Mouse (Mus musculus): ENCODE data around the gene Slc34a1. TPM values are rescaled to one million over a fixed set of nuclear protein-coding genes. Genes with fewer than 3 reads are reported as not detected.
A peak's percentile ranks its signal among the peaks of the same experiment; 100 is the strongest.

The Slc34a1 gene
- polyA plus RNA-seq, 1 experiment from 2014 or later, result not detected

DNA sequence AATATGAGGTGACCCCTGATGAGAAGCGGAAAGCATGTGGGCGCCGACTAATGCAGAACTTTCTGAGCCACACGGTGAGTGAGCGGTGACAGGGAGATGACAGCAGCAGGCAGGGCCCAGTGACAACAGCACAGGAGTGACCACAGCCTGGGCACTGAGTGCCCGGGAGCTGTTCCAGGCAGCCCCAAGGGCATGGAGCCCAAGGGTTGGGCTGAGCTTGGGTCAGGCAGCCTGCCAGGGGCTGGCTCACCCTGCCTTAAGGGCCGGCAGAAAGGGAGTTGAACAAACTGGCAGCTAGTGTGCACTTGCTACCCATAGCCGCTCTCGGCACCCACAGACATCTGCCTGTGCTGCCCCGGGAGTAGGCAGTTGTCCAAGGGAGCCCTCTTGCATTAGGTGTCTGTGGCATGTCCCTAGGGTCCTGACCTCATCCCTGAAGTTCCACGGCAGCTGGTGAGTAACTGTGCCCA lies 52.6 kb downstream of the Slc34a1 start:
- no peak for ATAC-seq (replicated peaks; ENCODE audit: insufficient number of reproducible peaks, low FRiP score, low TSS enrichment)
- Histone ChIP-seq H3K4me3 (ENCODE audit: low read depth, low read length) (no peak overlapping the region), H3K27me3 (ENCODE audit: control insufficient read depth, insufficient read depth, low read length) (no peaks in the 10 kb centered on the region), H3K27ac (ENCODE audit: low read depth, low read length) (no peak overlapping the region), H3K9me3 (replicated peaks; ENCODE audit: control insufficient read depth, low read length) (no peaks in the 10 kb centered on the region), H3K36me3 (ENCODE audit: control insufficient read depth, insufficient read depth, low read length) (peaks cover 39% of the 10 kb centered on the region), H3K4me1 (ENCODE audit: control insufficient read depth, insufficient read depth, low read length) (peaks cover 20% of the 10 kb centered on the region), H3K9ac (ENCODE audit: low read depth, low read length) (no peak overlapping the region), H3K4me2 (no peak overlapping the region)
- 85% methylated on average over 11 of the region's 11 CpGs for WGBS (ENCODE audit: insufficient replicate concordance)

- no peaks in the 10 kb centered on the region for H3K27me3 ChIP-seq (ENCODE audit: control insufficient read depth, insufficient read depth, low read length)
- peaks cover 15% of the 10 kb centered on the region for H3K4me1 ChIP-seq (ENCODE audit: control insufficient read depth, insufficient read depth, low read length)
- H3K9ac ChIP-seq (ENCODE audit: low read depth, low read length), result no peak overlapping the region
- no peak overlapping the region for H3K4me3 ChIP-seq (ENCODE audit: low read depth, low read length)
- peaks cover 41% of the 10 kb centered on the region for H3K36me3 ChIP-seq (ENCODE audit: control insufficient read depth, insufficient read depth, low read length)
- H3K4me2 ChIP-seq, result no peak overlapping the region
- no peaks in the 10 kb centered on the region for H3K9me3 ChIP-seq (replicated peaks; ENCODE audit: control insufficient read depth, low read length)
- WGBS (ENCODE audit: insufficient replicate concordance), result 87% methylated on average over 10 of the region's 10 CpGs
- H3K27ac ChIP-seq (ENCODE audit: low read depth, low read length), result no peak overlapping the region
- ATAC-seq (replicated peaks; ENCODE audit: insufficient number of reproducible peaks, low FRiP score, low TSS enrichment), result no peak
These were observed 53.3 kb downstream of the Slc34a1 start for GRCm38 (mm10) chr13:55451296-55451695.

DNA sequence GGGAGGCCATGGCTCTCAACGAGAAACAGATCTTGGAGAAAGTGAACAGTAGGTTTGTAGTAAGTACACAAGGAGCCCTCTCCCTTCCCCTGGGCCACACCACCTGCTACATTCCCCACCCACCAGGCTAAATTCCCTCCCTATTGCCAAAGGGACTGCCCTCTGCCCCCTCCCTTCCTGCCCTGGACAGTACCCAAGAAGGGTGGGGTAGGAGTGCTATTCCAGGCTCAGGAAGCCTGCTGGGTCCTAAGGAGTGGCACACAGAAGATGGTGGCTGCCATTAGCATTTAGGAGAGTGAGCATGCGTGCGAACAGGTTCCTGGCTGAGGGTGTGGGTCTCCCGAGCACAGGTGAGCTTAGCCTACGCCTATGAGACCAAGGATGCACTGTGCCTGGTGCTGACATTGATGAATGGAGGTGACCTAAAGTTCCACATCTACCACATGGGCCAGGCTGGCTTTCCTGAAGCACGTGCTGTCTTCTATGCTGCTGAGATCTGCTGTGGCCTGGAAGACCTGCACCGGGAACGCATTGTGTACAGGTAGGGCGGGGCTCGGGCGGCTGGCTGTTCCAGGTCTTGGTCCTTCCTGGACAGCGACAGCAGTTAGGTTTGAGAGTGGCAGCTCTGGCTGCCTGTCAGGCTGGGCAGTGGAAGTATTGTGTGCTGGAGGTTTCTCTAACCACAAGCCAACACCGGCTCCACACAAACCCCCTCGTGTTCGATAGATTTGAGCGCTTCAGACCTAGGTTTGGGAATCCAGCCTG lies 54.0 kb downstream of the Slc34a1 start:
- Histone ChIP-seq H3K27me3 (ENCODE audit: control insufficient read depth, insufficient read depth, low read length) (no peaks in the 10 kb centered on the region), H3K9me3 (replicated peaks; ENCODE audit: control insufficient read depth, low read length) (no peaks in the 10 kb centered on the region), H3K9ac (ENCODE audit: low read depth, low read length) (no peak overlapping the region), H3K4me3 (ENCODE audit: low read depth, low read length) (no peak overlapping the region), H3K4me2 (no peak overlapping the region), H3K27ac (ENCODE audit: low read depth, low read length) (no peak overlapping the region), H3K4me1 (ENCODE audit: control insufficient read depth, insufficient read depth, low read length) (peaks cover 9% of the 10 kb centered on the region), H3K36me3 (ENCODE audit: control insufficient read depth, insufficient read depth, low read length) (peaks cover 41% of the 10 kb centered on the region)
- 94% methylated on average over 16 of the region's 16 CpGs for WGBS (ENCODE audit: insufficient replicate concordance)
- no peak for ATAC-seq (replicated peaks; ENCODE audit: insufficient number of reproducible peaks, low FRiP score, low TSS enrichment)

DNA sequence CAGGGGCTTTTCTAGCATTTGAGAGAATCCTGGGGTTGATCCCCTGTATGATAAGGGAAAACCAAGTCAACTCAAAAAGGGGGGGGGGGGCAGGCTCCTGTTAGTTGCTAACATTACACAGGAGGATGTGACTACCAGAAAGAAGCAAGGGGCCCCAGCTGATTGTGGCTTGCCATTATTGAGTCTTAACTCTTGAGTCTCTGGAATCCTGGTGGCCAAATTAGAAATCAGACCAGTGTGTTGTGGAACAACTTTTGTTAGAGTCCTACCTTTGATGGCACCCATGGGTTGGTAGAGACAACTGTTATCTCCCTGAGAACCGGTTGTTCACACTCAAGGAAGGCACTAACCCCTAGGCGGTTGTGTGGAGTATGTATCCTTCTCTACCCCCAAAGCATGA lies 65.0 kb downstream of the Slc34a1 start:
- peaks cover 24% of the 10 kb centered on the region for H3K27me3 ChIP-seq (ENCODE audit: control insufficient read depth, insufficient read depth, low read length)
- H3K4me3 ChIP-seq (ENCODE audit: low read depth, low read length), result no peak overlapping the region
- peaks cover 9% of the 10 kb centered on the region; the same call in 1 of the 2 replicates for H3K4me1 ChIP-seq (ENCODE audit: control insufficient read depth, insufficient read depth, low read length)
- no peaks in the 10 kb centered on the region for H3K9me3 ChIP-seq (replicated peaks; ENCODE audit: control insufficient read depth, low read length)
- 44% methylated on average over 2 of the region's 2 CpGs for WGBS (ENCODE audit: insufficient replicate concordance)
- no peak overlapping the region for H3K4me2 ChIP-seq
- no peak overlapping the region for H3K9ac ChIP-seq (ENCODE audit: low read depth, low read length)
- H3K27ac ChIP-seq (ENCODE audit: low read depth, low read length), result no peak overlapping the region
- ATAC-seq (replicated peaks; ENCODE audit: insufficient number of reproducible peaks, low FRiP score, low TSS enrichment), result no peak
- peaks cover 16% of the 10 kb centered on the region for H3K36me3 ChIP-seq (ENCODE audit: control insufficient read depth, insufficient read depth, low read length)

DNA sequence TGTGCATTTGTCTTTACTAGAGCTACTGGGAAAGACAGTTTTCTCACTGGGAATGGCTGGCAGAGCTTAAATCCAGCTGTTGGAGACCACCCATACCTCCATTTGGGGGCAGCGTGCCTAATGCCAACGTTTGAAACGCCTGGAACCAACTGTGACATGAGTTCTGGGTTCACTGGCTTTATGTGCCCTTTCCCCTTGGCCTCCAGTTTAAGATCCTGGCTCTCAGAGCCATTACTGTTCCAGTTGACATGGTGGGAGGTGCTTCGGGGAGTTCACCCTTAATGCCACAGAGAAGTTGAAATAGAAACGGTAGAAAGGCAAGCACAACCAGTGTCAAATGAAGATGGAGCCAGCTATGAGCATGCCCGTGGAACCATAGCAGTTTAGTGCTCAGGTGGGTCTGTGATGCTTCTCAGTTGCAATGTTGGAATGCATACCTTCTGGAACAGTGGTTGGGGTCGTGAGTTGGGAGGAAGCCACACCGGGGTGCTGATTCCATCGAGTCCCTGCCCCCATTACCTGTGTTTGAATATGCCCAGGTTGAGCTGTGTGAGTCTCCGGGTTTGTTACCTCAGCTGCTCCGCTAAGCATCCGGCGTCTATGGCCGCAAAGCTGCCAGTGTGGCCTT lies 65.5 kb downstream of the Slc34a1 start:
- Histone ChIP-seq H3K4me1 (ENCODE audit: control insufficient read depth, insufficient read depth, low read length) (peaks cover 9% of the 10 kb centered on the region; the same call in 1 of the 2 replicates), H3K4me3 (ENCODE audit: low read depth, low read length) (peak overlapping the region; percentile 67), H3K9ac (ENCODE audit: low read depth, low read length) (peak overlapping the region; percentile 81), H3K27me3 (ENCODE audit: control insufficient read depth, insufficient read depth, low read length) (peaks cover 24% of the 10 kb centered on the region), H3K4me2 (peak overlapping the region; percentile 91), H3K27ac (ENCODE audit: low read depth, low read length) (no peak overlapping the region), H3K9me3 (replicated peaks; ENCODE audit: control insufficient read depth, low read length) (no peaks in the 10 kb centered on the region), H3K36me3 (ENCODE audit: control insufficient read depth, insufficient read depth, low read length) (peaks cover 14% of the 10 kb centered on the region)
- 16% methylated on average over 14 of the region's 14 CpGs for WGBS (ENCODE audit: insufficient replicate concordance)
- no peak for ATAC-seq (replicated peaks; ENCODE audit: insufficient number of reproducible peaks, low FRiP score, low TSS enrichment)

DNA sequence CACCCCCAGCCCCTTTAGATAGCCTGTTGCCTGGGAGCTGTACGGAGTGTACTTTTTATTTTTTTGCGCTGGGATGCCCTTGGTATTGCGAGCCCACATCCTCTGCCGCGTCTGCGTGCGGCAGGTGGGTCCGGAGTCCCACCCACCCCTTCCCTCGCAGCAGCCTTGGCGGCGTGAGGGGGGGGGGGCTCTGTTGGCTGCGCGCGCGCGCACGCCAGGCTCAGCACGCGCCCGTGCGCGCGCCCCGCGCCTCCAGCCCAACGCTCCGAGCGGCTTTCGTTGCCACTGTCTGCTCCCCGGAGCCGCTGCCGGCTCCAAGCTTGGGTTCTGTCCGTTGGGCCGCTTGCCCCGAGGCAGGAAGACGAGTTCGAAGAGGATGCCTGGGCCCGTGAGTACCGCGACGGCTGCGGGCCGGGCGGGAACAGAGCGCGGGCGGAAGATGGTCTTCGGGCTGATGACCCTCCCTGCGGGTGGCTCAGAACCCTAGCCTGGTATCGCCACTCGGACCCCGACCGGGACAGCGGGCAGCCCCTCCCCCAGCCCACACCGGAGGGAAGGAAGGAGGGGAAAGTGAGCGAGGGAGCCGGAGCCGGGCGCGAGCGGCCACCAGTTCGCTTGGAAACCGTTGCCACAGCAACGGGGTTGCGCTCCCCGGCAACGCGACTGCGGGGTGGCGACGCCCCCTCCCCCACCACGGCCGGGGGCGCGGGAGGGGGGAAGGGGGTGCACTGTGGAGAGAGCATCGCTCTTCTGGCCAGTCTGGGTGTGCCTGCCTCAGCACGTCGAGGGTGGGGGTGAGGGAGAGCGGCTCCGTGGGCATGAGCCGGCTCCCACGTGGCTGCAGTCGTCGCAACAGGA lies 66.3 kb downstream of the Slc34a1 start, which contains the start of gene Prr7:
Prr7 (plus strand) TSS at position 241 of the 858 bp plus-strand sequence.
- ATAC-seq (replicated peaks; ENCODE audit: insufficient number of reproducible peaks, low FRiP score, low TSS enrichment), result peak; percentile 32
- peaks cover 8% of the 10 kb centered on the region for H3K36me3 ChIP-seq (ENCODE audit: control insufficient read depth, insufficient read depth, low read length)
- under 1% methylated on average over 73 of the region's 84 CpGs for WGBS (ENCODE audit: insufficient replicate concordance)
- H3K27ac ChIP-seq (ENCODE audit: low read depth, low read length), result 0 out of 2 replicates have a peak within 1 kb of the TSS, but pooled peaks have one; percentile 38
- H3K9ac ChIP-seq (ENCODE audit: low read depth, low read length), result peak within 1 kb of the TSS; percentile 81
- peak within 1 kb of the TSS; percentile 67 for H3K4me3 ChIP-seq (ENCODE audit: low read depth, low read length)
- H3K9me3 ChIP-seq (replicated peaks; ENCODE audit: control insufficient read depth, low read length), result no peaks in the 10 kb centered on the region
- peak within 1 kb of the TSS; percentile 91 for H3K4me2 ChIP-seq
- H3K27me3 ChIP-seq (ENCODE audit: control insufficient read depth, insufficient read depth, low read length), result peaks cover 30% of the 10 kb centered on the region
- H3K4me1 ChIP-seq (ENCODE audit: control insufficient read depth, insufficient read depth, low read length), result peaks cover 9% of the 10 kb centered on the region; the same call in 1 of the 2 replicates

DNA sequence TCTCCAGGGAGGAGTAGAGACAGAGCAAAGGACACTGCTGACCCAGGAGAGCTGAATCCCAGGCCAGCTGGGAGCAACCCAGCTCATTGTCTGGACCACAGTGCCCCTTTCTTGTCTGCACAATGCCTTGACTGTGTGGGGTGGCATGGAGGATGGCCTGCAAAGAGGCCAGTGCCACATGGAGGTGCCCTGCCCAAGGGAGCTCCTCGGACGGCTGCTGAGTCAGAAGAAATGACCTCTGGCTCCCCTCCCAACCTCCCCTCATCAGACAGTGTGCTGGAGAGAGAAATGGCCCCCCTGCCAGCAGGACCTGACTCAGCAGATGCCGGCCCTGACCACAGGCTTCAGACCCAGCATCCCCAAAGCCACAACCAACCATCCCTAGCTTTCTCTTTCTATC lies 67.2 kb downstream of the Slc34a1 start:
- Histone ChIP-seq H3K27me3 (ENCODE audit: control insufficient read depth, insufficient read depth, low read length) (peaks cover 37% of the 10 kb centered on the region), H3K4me2 (peak overlapping the region; percentile 91), H3K4me1 (ENCODE audit: control insufficient read depth, insufficient read depth, low read length) (peaks cover 9% of the 10 kb centered on the region; the same call in 1 of the 2 replicates), H3K9me3 (replicated peaks; ENCODE audit: control insufficient read depth, low read length) (no peaks in the 10 kb centered on the region), H3K36me3 (ENCODE audit: control insufficient read depth, insufficient read depth, low read length) (no peaks in the 10 kb centered on the region; the same call in 1 of the 2 replicates), H3K27ac (ENCODE audit: low read depth, low read length) (no peak overlapping the region), H3K9ac (ENCODE audit: low read depth, low read length) (no peak overlapping the region), H3K4me3 (ENCODE audit: low read depth, low read length) (no peak overlapping the region)
- 44% methylated on average over 3 of the region's 3 CpGs for WGBS (ENCODE audit: insufficient replicate concordance)
- ATAC-seq (replicated peaks; ENCODE audit: insufficient number of reproducible peaks, low FRiP score, low TSS enrichment), result no peak

All from heart, embryonic 11.5 days (tissue).